Mouse (Mus musculus) lung, postnatal 0 days (tissue): Measurements from ENCODE around the gene Fbxw5. TPM values are rescaled to one million over a fixed set of nuclear protein-coding genes. Genes with fewer than 3 reads are reported as not detected.

Experiments
- ATAC-seq: fragments of 200-750 bp; cut with Nextera tagmentation; 2 replicates; pipeline ENCODE4 v1.8.0; 2017; ENCODE audit warnings: moderate library complexity
- DNase-seq: peaks from one replicate; pipeline ENCODE4 v3.0.0-alpha.2; 2016; ENCODE audit warnings: low spot score
- H3K27ac ChIP-seq: fragments of 300-500 bp; sonication (generic); 2 replicates; pipeline ENCODE4 v1.5.1; 2014; ENCODE audit warnings: antibody characterized with exemption, mild to moderate bottlenecking, low read length, mixed read lengths
- H3K27me3 ChIP-seq: fragments of 300-500 bp; sonication (generic); replicated peaks from 2 replicates; pipeline ENCODE4 v1.6.1; 2014; ENCODE audit warnings: low read length, mixed read lengths; ENCODE audit not compliant: insufficient read depth
- H3K36me3 ChIP-seq: fragments of 300-500 bp; sonication (generic); 2 replicates; pipeline ENCODE4 v1.6.1; 2014; ENCODE audit warnings: low read length, mixed read lengths; ENCODE audit not compliant: insufficient read depth
- H3K4me1 ChIP-seq: fragments of 300-500 bp; sonication (generic); 2 replicates; pipeline ENCODE4 v1.6.1; 2014; ENCODE audit warnings: antibody characterized with exemption, low read depth, low read length, mixed read lengths; ENCODE audit not compliant: insufficient read depth
- H3K4me2 ChIP-seq: fragments of 300-500 bp; sonication (generic); replicated peaks from 2 replicates; pipeline ENCODE4 v1.6.1; 2014; ENCODE audit warnings: low read depth, mild to moderate bottlenecking, low read length, moderate library complexity, mixed read lengths
- H3K4me3 ChIP-seq: fragments of 300-500 bp; sonication (generic); 2 replicates; pipeline ENCODE4 v1.5.1; 2014; ENCODE audit warnings: low read depth, low read length
- H3K9ac ChIP-seq: fragments of 300-500 bp; sonication (generic); replicated peaks from 2 replicates; pipeline ENCODE4 v1.6.1; 2014; ENCODE audit warnings: low read depth, mild to moderate bottlenecking
- H3K9me3 ChIP-seq: fragments of 300-500 bp; sonication (generic); 2 replicates; pipeline ENCODE4 v1.6.1; 2016; ENCODE audit warnings: low read length, mixed read lengths
- CTCF ChIP-seq: IDR thresholded peaks from 2 replicates; pipeline ENCODE4 v1.5.1; 2016; ENCODE audit warnings: antibody characterized with exemption, mild to moderate bottlenecking
- EP300 ChIP-seq: IDR thresholded peaks from 2 replicates; pipeline ENCODE4 v1.6.1; 2016; ENCODE audit warnings: antibody characterized with exemption, mild to moderate bottlenecking, control low read depth
- WGBS: fragments of 180-500 bp; shearing (Covaris S2); extraction: QIAGEN DNeasy Blood & Tissue Kit; methylation state at CpG from one replicate; pipeline ENCODE4 v1.1.7; 2014; 5-methylcytosine and 5-hydroxymethylcytosine counted together
- polyA plus RNA-seq: library from polyadenylated mRNA; unstranded; fragments of >200 nt; fragmentation: Nextera tagmentation; extraction: Ambion mirVana; gene quantifications from 2 replicates; pipeline ENCODE4 v1.2.1, GENCODE M21; 2015

The Fbxw5 gene
- polyA plus RNA-seq, 1 experiment from 2014 or later = 43.4 TPM

GRCm38 (mm10) chr2:25477967-25478675, 22.4 kb upstream of the Fbxw5 start:
- no peak overlapping the region for H3K4me3 ChIP-seq
- WGBS = 73% methylated on average over 3 of the region's 3 CpGs

GRCm38 (mm10) chr2:25479551-25480311, 20.8 kb upstream of the Fbxw5 start:
- Histone ChIP-seq H3K9me3 (no peaks in the 10 kb centered on the region), H3K27ac (no peak overlapping the region), H3K4me3 (no peak overlapping the region), H3K9ac (no peak overlapping the region), H3K4me1 (no peaks in the 10 kb centered on the region), H3K4me2 (no peak overlapping the region), H3K27me3 (no peaks in the 10 kb centered on the region), H3K36me3 (no peaks in the 10 kb centered on the region)
- DNase-seq (no peak), ATAC-seq (no peak)
- WGBS = 61% methylated on average over 10 of the region's 10 CpGs
- no peak for TF ChIP-seq EP300
- no peak for TF ChIP-seq CTCF

More at GRCm38 (mm10) chr2:25477967-25478675, 22.4 kb upstream of the Fbxw5 start:
- no peak for ATAC-seq
- Histone ChIP-seq H3K27ac (no peak overlapping the region), H3K9me3 (no peaks in the 10 kb centered on the region), H3K4me2 (no peak overlapping the region), H3K4me1 (no peaks in the 10 kb centered on the region), H3K9ac (no peak overlapping the region), H3K36me3 (no peaks in the 10 kb centered on the region), H3K27me3 (no peaks in the 10 kb centered on the region)
- TF ChIP-seq CTCF = no peak
- no peak for TF ChIP-seq EP300
- DNase-seq = no peak

GRCm38 (mm10) chr2:25480541-25480940, 20.0 kb upstream of the Fbxw5 start:
- no peak overlapping the region for H3K27ac ChIP-seq
- no peaks in the 10 kb centered on the region for H3K27me3 ChIP-seq
- no peaks in the 10 kb centered on the region for H3K4me1 ChIP-seq
- TF ChIP-seq EP300 = no peak
- TF ChIP-seq CTCF = no peak
- no peaks in the 10 kb centered on the region for H3K36me3 ChIP-seq
- H3K9ac ChIP-seq = no peak overlapping the region
- no peak for ATAC-seq
- no peak overlapping the region for H3K4me2 ChIP-seq
- 89% methylated on average over 1 of the region's 1 CpGs for WGBS
- H3K4me3 ChIP-seq = no peak overlapping the region
- no peaks in the 10 kb centered on the region for H3K9me3 ChIP-seq
- DNase-seq = no peak

GRCm38 (mm10) chr2:25482969-25483368, 17.6 kb upstream of the Fbxw5 start:
- TF ChIP-seq CTCF = peak; percentile 69
- TF ChIP-seq EP300 = no peak

GRCm38 (mm10) chr2:25484901-25485647, 15.5 kb upstream of the Fbxw5 start:
- ATAC-seq = no peak

More at GRCm38 (mm10) chr2:25482969-25483368, 17.6 kb upstream of the Fbxw5 start:
- peak; percentile 57 for ATAC-seq
- Histone ChIP-seq H3K36me3 (no peaks in the 10 kb centered on the region), H3K4me1 (no peaks in the 10 kb centered on the region), H3K9me3 (no peaks in the 10 kb centered on the region), H3K4me3 (no peak overlapping the region), H3K27me3 (no peaks in the 10 kb centered on the region), H3K9ac (no peak overlapping the region), H3K4me2 (no peak overlapping the region), H3K27ac (no peak overlapping the region)
- peak; percentile 52 for DNase-seq
- 19% methylated on average over 7 of the region's 7 CpGs for WGBS

More at GRCm38 (mm10) chr2:25484901-25485647, 15.5 kb upstream of the Fbxw5 start:
- Histone ChIP-seq H3K36me3 (no peaks in the 10 kb centered on the region), H3K4me2 (no peak overlapping the region), H3K27me3 (no peaks in the 10 kb centered on the region), H3K27ac (no peak overlapping the region), H3K4me1 (no peaks in the 10 kb centered on the region), H3K9me3 (no peaks in the 10 kb centered on the region), H3K4me3 (no peak overlapping the region), H3K9ac (no peak overlapping the region)
- TF ChIP-seq EP300 = no peak
- TF ChIP-seq CTCF = no peak
- DNase-seq = no peak
- WGBS = 63% methylated on average over 11 of the region's 11 CpGs
